Mouse (Mus musculus) limb, embryonic 12.5 days (tissue): ENCODE measurements at regions not wholly inside any gene's neighbourhood (a gene's known extent, or its start where the extent isn't known, plus 50 kb on each side); places are given as distances from the start of the nearest gene placed in this dataset.

Experiments
- ATAC-seq: fragments of 200-750 bp; cut with Nextera tagmentation; 2 replicates; pipeline ENCODE4 v1.8.0; 2017; ENCODE audit warnings: low read depth, moderate TSS enrichment; ENCODE audit not compliant: insufficient number of reproducible peaks, insufficient read depth, low FRiP score, low TSS enrichment
- H3K27ac ChIP-seq: fragments of 300-500 bp; sonication (generic); 2 replicates; pipeline ENCODE4 v1.5.1; 2016; ENCODE audit warnings: mild to moderate bottlenecking, moderate library complexity
- H3K27me3 ChIP-seq: fragments of 300-500 bp; sonication (generic); 2 replicates; pipeline ENCODE4 v1.6.1; 2016; ENCODE audit warnings: mild to moderate bottlenecking, moderate library complexity
- H3K36me3 ChIP-seq: fragments of 300-500 bp; sonication (generic); 2 replicates; pipeline ENCODE4 v1.6.1; 2016; ENCODE audit warnings: mild to moderate bottlenecking, moderate library complexity
- H3K4me1 ChIP-seq: fragments of 300-500 bp; sonication (generic); replicated peaks from 2 replicates; pipeline ENCODE4 v1.6.1; 2016
- H3K4me2 ChIP-seq: fragments of 300-500 bp; sonication (generic); 2 replicates; pipeline ENCODE4 v1.6.1; 2016; ENCODE audit warnings: mild to moderate bottlenecking, moderate library complexity
- H3K4me3 ChIP-seq: fragments of 300-500 bp; sonication (generic); replicated peaks from 2 replicates; pipeline ENCODE4 v1.5.1; 2016; ENCODE audit warnings: mild to moderate bottlenecking
- H3K9ac ChIP-seq: fragments of 300-500 bp; sonication (generic); replicated peaks from 2 replicates; pipeline ENCODE4 v1.6.1; 2016; ENCODE audit warnings: mild to moderate bottlenecking, moderate library complexity
- H3K9me3 ChIP-seq: fragments of 300-500 bp; sonication (generic); 2 replicates; pipeline ENCODE4 v1.6.1; 2016; ENCODE audit warnings: mild to moderate bottlenecking, moderate library complexity
- WGBS: fragments of 180-500 bp; shearing (Covaris S2); methylation state at CpG from one replicate; pipeline ENCODE4 v1.1.7; 2016; 5-methylcytosine and 5-hydroxymethylcytosine counted together

DNA sequence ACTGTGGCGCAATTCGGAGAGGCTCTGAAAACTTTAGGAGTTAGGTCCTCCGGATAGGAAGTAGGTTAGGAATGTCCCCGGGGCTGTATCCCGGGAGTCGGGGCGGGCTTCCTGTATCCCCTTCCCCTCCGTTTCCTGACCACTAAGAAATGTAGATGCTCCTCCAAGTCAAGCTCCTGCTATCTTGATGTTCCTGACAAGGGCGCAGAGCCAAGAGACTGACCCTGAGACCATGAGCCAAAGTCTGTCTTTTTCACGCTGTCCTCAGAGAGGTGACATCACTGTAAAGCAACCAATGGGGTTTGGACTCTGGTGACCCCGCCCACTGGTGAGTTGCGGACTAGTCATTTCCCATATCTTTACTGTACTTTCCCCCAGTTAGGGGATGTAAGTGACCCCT is 51.8 kb upstream of the Rgma start:
- H3K4me1 ChIP-seq = peaks cover 37% of the 10 kb centered on the region
- H3K4me2 ChIP-seq = peak overlapping the region; percentile 42
- ATAC-seq = no peak
- no peak overlapping the region for H3K9ac ChIP-seq
- no peaks in the 10 kb centered on the region for H3K36me3 ChIP-seq
- WGBS = 37% methylated on average over 12 of the region's 12 CpGs
- 0 out of 2 replicates have a peak, but pooled peaks cover 7% of the 10 kb centered on the region for H3K9me3 ChIP-seq
- peaks cover 26% of the 10 kb centered on the region for H3K27me3 ChIP-seq
- no peak overlapping the region for H3K27ac ChIP-seq
- peak overlapping the region; percentile 27 for H3K4me3 ChIP-seq

DNA sequence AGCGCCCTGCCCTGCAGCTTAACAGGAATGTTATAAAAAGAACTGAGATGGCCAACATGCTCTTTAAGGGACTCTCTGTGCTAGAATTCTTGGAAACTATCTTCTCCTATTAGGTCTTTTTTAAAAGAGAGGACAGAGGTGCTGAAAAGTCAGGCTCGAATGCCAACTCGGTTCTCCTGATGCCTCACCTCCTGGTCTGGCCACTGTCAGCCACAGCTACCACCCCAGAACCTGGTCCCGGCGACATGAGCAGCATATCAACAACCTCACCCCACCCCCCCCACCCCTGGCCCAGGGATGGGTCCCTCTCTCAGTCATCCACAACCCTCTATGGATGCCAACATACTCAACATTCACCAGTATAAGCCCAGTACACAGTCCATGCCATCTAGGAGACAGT is 49.8 kb upstream of the Rgma start:
- Histone ChIP-seq H3K9ac (no peak overlapping the region), H3K4me1 (peaks cover 35% of the 10 kb centered on the region), H3K4me2 (no peak overlapping the region), H3K9me3 (0 out of 2 replicates have a peak, but pooled peaks cover 7% of the 10 kb centered on the region), H3K27ac (no peak overlapping the region), H3K27me3 (peaks cover 39% of the 10 kb centered on the region), H3K36me3 (no peaks in the 10 kb centered on the region), H3K4me3 (no peak overlapping the region)
- ATAC-seq = no peak
- WGBS = 89% methylated on average over 5 of the region's 5 CpGs
